ENCODE assay signal across 30 mouse cellular contexts in the genomic region with DNA sequence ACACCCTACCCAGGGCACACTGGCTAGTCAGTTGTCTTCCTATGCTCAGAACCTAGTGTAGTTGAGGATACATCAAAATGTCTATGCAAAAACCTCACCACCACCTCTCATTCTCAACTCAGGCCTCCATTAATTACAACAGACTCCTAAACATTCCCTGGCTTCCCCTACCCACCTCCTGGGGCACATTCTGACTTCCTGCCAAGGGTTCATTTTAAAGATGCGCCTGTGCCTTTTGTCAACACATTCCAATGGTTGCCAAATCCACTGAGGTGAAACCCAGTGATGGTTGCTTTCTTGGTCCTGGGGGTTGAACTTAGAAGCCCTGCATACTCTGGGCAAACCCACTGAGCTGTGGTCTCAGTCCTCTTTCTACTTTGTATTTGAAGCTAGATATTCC. TPM values are rescaled to one million over a fixed set of nuclear protein-coding genes. Genes with fewer than 3 reads are reported as not detected.
DNase-seq lines count a peak whose midpoint lies in the region; ATAC-seq and TF ChIP-seq lines count a peak whose summit lies in the region.
"Had no signal": no experiment of that assay in that cellular context is flagged by ENCODE, and none has a peak within 500 bp of the region (broad histone marks: within the 10 kb centered on the region; RNA-seq: fewer than 3 reads in every experiment).

No protein-coding gene starts in this region.

- no peaks in the 10 kb centered on the region for H3K9me3 ChIP-seq in heart, postnatal 0 days (replicated peaks; ENCODE audit: control insufficient read depth, low read length)
- H3K9me3 ChIP-seq: embryonic facial prominence, embryonic 10.5 days; embryonic facial prominence, embryonic 15.5 days; forebrain, embryonic 12.5 days; hindbrain, embryonic 12.5 days; intestine, embryonic 15.5 days; limb, embryonic 13.5 days; lung, embryonic 15.5 days; midbrain, embryonic 12.5 days; neural tube, embryonic 13.5 days had no signal

- H3K36me3 ChIP-seq in heart, postnatal 0 days (replicated peaks; ENCODE audit: control insufficient read depth, insufficient read depth, low read length) = 0 out of 2 replicates have a peak, but pooled peaks cover 3% of the 10 kb centered on the region
- H3K36me3 ChIP-seq: embryonic facial prominence, embryonic 10.5 days; embryonic facial prominence, embryonic 15.5 days; forebrain, embryonic 12.5 days; hindbrain, embryonic 12.5 days; intestine, embryonic 15.5 days; limb, embryonic 13.5 days; lung, embryonic 15.5 days; midbrain, embryonic 12.5 days; neural tube, embryonic 13.5 days had no signal

- ATAC-seq in heart, postnatal 0 days (ENCODE audit: insufficient read depth, low read depth) = no peak
- ATAC-seq: forebrain, postnatal 0 days; hindbrain, postnatal 0 days; intestine, embryonic 15.5 days had no signal

- H3K4me2 ChIP-seq in heart, postnatal 0 days (ENCODE audit: low read depth, low read length) = peak overlapping the region; percentile 0; the same call in 1 of the 2 replicates
- H3K4me2 ChIP-seq: embryonic facial prominence, embryonic 15.5 days; forebrain, embryonic 12.5 days; hindbrain, embryonic 12.5 days; intestine, embryonic 15.5 days; limb, embryonic 13.5 days; liver, embryonic 11.5 days; lung, embryonic 15.5 days; midbrain, embryonic 12.5 days; neural tube, embryonic 13.5 days had no signal

- peaks cover 37% of the 10 kb centered on the region for H3K4me1 ChIP-seq in heart, postnatal 0 days (ENCODE audit: control insufficient read depth, insufficient read depth)

- no peaks in the 10 kb centered on the region for H3K27me3 ChIP-seq in heart, postnatal 0 days (ENCODE audit: control insufficient read depth, insufficient read depth, low read length)
- H3K27me3 ChIP-seq: CH12.LX; embryonic facial prominence, embryonic 15.5 days; forebrain, embryonic 12.5 days; hindbrain, embryonic 12.5 days; intestine, embryonic 15.5 days; limb, embryonic 13.5 days; lung, embryonic 15.5 days; midbrain, embryonic 12.5 days; neural tube, embryonic 13.5 days had no signal

- no peak overlapping the region for H3K4me3 ChIP-seq in heart, postnatal 0 days (ENCODE audit: low read depth, low read length)
- H3K4me3 ChIP-seq: embryonic facial prominence, embryonic 10.5 days; embryonic facial prominence, embryonic 15.5 days; forebrain, embryonic 12.5 days; hindbrain, embryonic 12.5 days; intestine, embryonic 15.5 days; layer of hippocampus, adult 2 months; left cerebral cortex, adult 2 months; limb, embryonic 13.5 days; lung, embryonic 15.5 days; midbrain, embryonic 12.5 days; neural tube, embryonic 13.5 days had no signal

- DNase-seq in cerebellum, adult 11-12 months = peak; percentile 36
- DNase-seq in cerebellum, adult 9-11 months = no peak
- peak; percentile 72 for DNase-seq in heart, adult 11 months
- no peak for DNase-seq in heart, adult 9 months (ENCODE audit: low spot score in 2 of 2)
- no peak for DNase-seq in heart, postnatal 0 days (ENCODE audit: low spot score)
- DNase-seq in heart, postnatal 4 days = no peak
- no peak for DNase-seq in left cerebral cortex, postnatal 25 days (ENCODE audit: low spot score in 2 of 2)
- no peak for DNase-seq in retina, postnatal 1 day
- DNase-seq: adrenal gland, postnatal 10 days; forebrain, postnatal 0 days; gastrocnemius, postnatal 10 days; heart, postnatal 10 days; kidney, adult 2 months; kidney, postnatal 36 days; thymus, adult 2 months; thymus, postnatal 36 days had no signal

- TF ChIP-seq CTCF in heart, postnatal 0 days (IDR thresholded peaks at IDR 0.05; ENCODE audit: low read depth) = no peak

- 37% methylated on average over 1 of the region's 1 CpGs for WGBS in heart, postnatal 0 days

- intact Hi-C loops in left cerebral cortex, postnatal 25 days (cut with DNase I) = no loop called here

- no peak overlapping the region for H3K9ac ChIP-seq in heart, postnatal 0 days (replicated peaks; ENCODE audit: low read depth, low read length)
- H3K9ac ChIP-seq: embryonic facial prominence, embryonic 15.5 days; forebrain, embryonic 12.5 days; forebrain, postnatal 0 days; hindbrain, embryonic 12.5 days; intestine, embryonic 15.5 days; limb, embryonic 13.5 days; lung, embryonic 15.5 days; midbrain, embryonic 12.5 days; neural tube, embryonic 13.5 days had no signal

- no peak for TF ChIP-seq EP300 in heart, postnatal 0 days (IDR thresholded peaks at IDR 0.05; ENCODE audit: low read depth)

- H3K27ac ChIP-seq in heart, postnatal 0 days (ENCODE audit: low read depth) = peak overlapping the region; percentile 26
- H3K27ac ChIP-seq: embryonic facial prominence, embryonic 10.5 days; embryonic facial prominence, embryonic 15.5 days; forebrain, embryonic 12.5 days; hindbrain, embryonic 12.5 days; hindbrain, postnatal 0 days; intestine, embryonic 15.5 days; layer of hippocampus, adult 2 months; left cerebral cortex, adult 2 months; limb, embryonic 13.5 days; lung, embryonic 15.5 days; midbrain, embryonic 12.5 days; neural tube, embryonic 13.5 days had no signal

RNA-seq across cellular contexts. Expression of a gene that starts 4.9 kb away (rescaled TPM):
- 29.1 and 44.3 TPM in 2 replicates for total RNA-seq in heart, postnatal 0 days (2014; rRNA removed; ENCODE audit: low replicate concordance)
- 8.0 and 8.2 TPM in 2 replicates for polyA plus RNA-seq in heart, postnatal 0 days (2015; fragmentation: Nextera tagmentation; extraction: Ambion mirVana)
- total RNA-seq in heart, postnatal 4 days (2021) = 10 to 100 TPM; 49.7 to 52.8 TPM
- 10 to 100 TPM; 62.9 to 87.9 TPM for total RNA-seq in left cerebral cortex, postnatal 25 days (2021)

Comparison
In these comparisons a context has a peak if more than half of its experiments do, and no peak if none do; other contexts are left out.
1. DNase-seq: peak in cerebellum, adult 11-12 months (single experiment) and heart, adult 11 months (single experiment); none in cerebellum, adult 9-11 months (single experiment), heart, adult 9 months (0 of 2), heart, postnatal 0 days (single experiment), heart, postnatal 4 days (single experiment), left cerebral cortex, postnatal 25 days (0 of 2) and retina, postnatal 1 day (single experiment).